Mouse (Mus musculus): ENCODE results near the gene Raet1d. TPM values are rescaled to one million over a fixed set of nuclear protein-coding genes. Genes with fewer than 3 reads are reported as not detected.

Raet1d gene
- 2.6 and 2.9 TPM in 2 replicates for polyA plus RNA-seq (2015; fragmentation: Nextera tagmentation; extraction: Ambion mirVana)

GRCm38 (mm10) chr10:22360252-22360651, at the start of gene Raet1d:
TSS of gene Raet1d (plus strand) at chr10:22360552.

Other genes with a start within 250 kb of the Raet1d start
- gene E030030I06Rik, start 211.3 kb upstream of the Raet1d start, polyA plus RNA-seq (2015; fragmentation: Nextera tagmentation; extraction: Ambion mirVana) = 3.0 and 4.4 TPM in 2 replicates
- 1.0 and 1.4 TPM in 2 replicates for gene Raet1e, start 202.0 kb upstream of the Raet1d start, polyA plus RNA-seq (2015; fragmentation: Nextera tagmentation; extraction: Ambion mirVana)
- gene H60b, start 202.0 kb upstream of the Raet1d start, polyA plus RNA-seq (2015; fragmentation: Nextera tagmentation; extraction: Ambion mirVana) = 0.31 and 0.56 TPM in 2 replicates